Mouse (Mus musculus) spleen, adult 12 weeks (tissue): Measurements from ENCODE around the gene Eva1a.

Experiments
- DNase-seq: peaks from one replicate; pipeline ENCODE4 v3.0.0; 2022; ENCODE audit warnings: low spot score

The Eva1a gene

DNA sequence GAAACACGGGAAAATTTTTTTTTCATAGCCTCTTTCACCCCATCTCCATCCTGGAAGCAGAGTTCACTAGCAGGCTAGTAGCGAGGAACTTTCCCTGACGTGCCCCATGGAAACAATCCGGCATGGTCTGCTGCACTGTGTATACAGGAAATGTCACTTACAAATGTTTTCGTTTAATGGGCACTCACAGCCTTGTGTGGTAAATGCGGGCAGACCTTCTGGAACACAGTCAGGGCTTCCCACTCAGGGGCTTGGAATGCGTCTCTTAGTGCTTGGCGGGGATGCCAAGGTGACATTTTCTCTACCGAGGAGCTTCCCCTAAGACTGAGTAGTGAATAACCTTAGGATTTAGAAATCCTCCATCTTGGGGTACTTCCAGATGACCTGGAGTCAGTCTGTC is 87.0 kb downstream of the Eva1a start:
- DNase-seq, result no peak

DNA sequence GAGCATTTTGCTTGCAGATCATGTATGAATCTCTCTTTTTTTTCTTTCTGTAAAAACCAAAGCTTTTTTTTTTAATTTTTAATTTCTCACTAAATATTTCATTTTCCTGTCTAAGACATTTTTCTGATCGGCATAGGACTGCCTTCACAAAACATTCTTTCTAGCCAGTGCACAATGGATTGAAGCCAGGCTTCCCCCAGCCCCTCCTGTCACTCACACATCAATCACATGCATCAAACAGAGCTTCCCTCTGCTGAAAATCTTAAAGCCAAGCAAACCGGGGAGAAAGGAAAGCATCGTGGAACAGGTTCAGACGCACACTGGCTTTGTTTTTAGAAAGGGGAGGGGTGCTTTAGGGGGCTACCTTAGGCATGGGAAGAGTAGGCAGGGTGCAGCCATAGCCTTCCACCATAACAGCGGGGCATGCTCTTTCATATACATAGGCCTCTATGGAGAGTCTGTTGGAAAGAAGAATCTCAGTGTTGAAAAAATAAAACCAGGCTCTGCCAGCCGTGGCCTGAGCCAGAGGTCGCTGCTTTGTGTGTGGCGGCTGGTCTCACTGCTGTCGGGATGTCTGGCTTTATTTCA is 88.9 kb downstream of the Eva1a start:
- DNase-seq, result no peak

DNA sequence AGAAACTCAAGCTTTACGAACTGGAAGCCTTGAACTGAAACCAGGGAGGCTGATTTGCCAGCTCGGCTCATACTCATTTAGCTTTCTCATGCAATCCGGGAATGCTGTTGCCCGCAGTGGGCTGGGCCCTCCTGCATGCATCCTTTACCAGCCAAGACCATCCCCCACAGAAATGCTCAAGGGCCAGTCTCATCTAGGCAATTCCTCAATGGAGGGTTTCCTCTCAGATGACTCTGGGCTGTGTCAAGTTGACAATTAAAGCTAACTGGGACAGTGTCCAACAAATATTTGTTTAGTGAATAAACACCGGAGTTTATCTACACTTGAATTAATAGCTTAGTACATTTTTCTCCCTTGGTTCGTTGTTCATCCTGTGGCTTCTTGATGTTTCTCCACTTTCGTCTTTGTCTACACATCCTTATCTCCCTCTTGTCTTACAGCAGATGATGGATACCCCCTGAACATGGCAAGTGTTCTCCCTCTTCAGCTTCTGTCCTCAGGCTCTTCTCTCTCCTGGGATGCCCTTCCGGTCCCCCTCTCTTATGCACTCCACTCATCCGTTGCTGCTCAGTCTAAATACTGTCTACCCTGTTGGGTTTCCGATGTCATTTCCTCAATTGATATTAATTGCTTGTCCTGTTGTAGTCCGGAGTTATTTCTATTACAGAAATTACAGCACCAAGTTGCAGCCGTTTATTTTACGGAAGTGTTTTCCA is 92.2 kb downstream of the Eva1a start:
- DNase-seq, result no peak

DNA sequence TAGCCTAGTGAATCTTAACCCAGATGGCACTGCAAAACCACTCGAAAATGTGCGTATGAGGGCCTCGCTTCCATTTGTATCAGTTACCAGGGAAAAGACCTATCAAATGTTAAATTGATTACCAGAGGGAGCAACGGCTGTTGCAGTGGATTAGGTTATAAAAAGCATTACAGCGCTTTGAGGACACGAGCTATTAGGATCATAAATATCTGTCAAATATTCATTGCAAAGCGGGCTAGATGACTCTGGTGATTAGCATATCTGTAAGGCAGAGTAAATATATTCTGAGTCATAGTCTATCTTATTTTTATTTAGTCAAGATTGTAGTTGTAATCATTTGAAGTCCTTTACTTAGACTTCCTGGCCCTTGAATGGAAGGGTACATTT is 92.7 kb downstream of the Eva1a start:
- no peak for DNase-seq

DNA sequence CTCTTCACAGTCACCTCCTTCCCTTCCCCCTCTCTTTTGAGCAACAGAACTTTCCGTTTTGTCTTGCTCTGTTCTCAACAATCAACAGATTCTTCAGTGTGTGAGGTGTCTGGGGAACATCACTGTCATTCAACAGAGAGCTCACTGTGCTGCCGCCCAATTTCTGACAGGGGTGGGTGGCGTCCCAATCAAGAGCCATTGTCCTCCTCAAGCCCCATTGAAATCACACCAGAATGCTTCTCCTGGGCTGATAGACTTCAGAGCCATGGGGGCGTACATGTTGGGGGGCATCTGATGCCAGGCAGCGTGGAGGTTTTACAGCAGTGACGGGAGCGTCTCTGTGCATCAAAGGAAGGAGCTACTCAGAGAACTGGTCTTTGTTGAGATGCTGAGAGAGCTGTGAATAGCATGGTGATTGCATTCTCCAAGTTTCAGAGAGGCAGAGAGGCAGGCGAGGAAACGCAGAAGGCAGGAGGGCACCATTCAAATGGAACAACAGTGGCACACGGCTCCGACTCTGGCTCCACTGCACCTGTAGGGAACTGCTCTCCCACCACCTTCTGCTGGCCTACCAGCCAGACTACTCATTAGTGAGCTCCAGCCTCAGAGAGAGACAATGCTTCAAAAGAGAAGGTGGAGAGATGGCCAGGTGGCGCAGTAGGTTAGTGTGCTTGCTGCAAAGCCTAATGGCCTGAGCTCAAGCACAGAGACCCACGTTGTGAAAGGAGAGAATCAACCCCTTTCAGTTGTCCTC is 95.3 kb downstream of the Eva1a start:
- DNase-seq, result no peak
